Mouse (Mus musculus) embryonic fibroblast, embryonic 13.5 days (primary cell): ENCODE measurements around the gene Ppp1r3d.

Experiments used
- CTCF ChIP-seq: IDR thresholded peaks from 2 replicates; pipeline ENCODE4 v1.5.1; 2011; ENCODE audit warnings: mild to moderate bottlenecking, control low read depth, low read length, moderate library complexity, borderline replicate concordance; ENCODE audit not compliant: insufficient read depth
- POLR2A ChIP-seq: IDR thresholded peaks from 2 replicates; pipeline ENCODE4 v1.6.1; 2011; ENCODE audit warnings: low read depth, mild to moderate bottlenecking, control low read depth, low read length, moderate library complexity

GRCm38 (mm10) chr2:178415150-178415448, 827 bp upstream of the Ppp1r3d start:
- TF ChIP-seq CTCF (no peak), POLR2A (no peak)
